Mouse (Mus musculus) kidney, adult 2 months (tissue): ENCODE results near the gene Pacsin2.

ENCODE experiments used
- CTCF ChIP-seq: fragments of 200-500 bp; conservative IDR thresholded peaks from 2 replicates; pipeline ENCODE4 v1.5.1; 2011; ENCODE audit warnings: low read depth, mild to moderate bottlenecking, control low read depth, low read length, moderate library complexity, mixed read lengths; ENCODE audit not compliant: insufficient read depth, insufficient read length
- POLR2A ChIP-seq: fragments of 200-500 bp; IDR thresholded peaks from one replicate; pipeline ENCODE4 v1.6.1; 2011; ENCODE audit warnings: low read depth, low read length, control low read depth

- TF ChIP-seq CTCF, result no peak
- TF ChIP-seq POLR2A, result no peak
Observed at GRCm38 (mm10) chr15:83445908-83446307, 18.5 kb downstream of the Pacsin2 start.
